Comparison of ENCODE assay signal across 8 mouse cellular contexts in genomic region chr2:4560516-4560915, GRCm38 (mm10).
A peak's percentile ranks its signal among the peaks of the same experiment; 100 is the strongest.
DNase-seq lines count a peak whose midpoint lies in the region; ATAC-seq and TF ChIP-seq lines count a peak whose summit lies in the region.
"Not testable (repeated sequence)": the region's sequence is repeated elsewhere in the genome, so short reads cannot be mapped to it uniquely, and the experiment has no call there.

No protein-coding gene starts in this region.

- peak overlapping the region; percentile 65 for H3K4me2 ChIP-seq in forebrain, embryonic 11.5 days (ENCODE audit: low read depth, low read length, severe bottlenecking)
- peak overlapping the region; percentile 71 for H3K4me2 ChIP-seq in heart, embryonic 15.5 days
- peak overlapping the region; percentile 72 for H3K4me2 ChIP-seq in intestine, embryonic 16.5 days (ENCODE audit: low read depth, low read length)
- peak overlapping the region; percentile 67 for H3K4me2 ChIP-seq in limb, embryonic 15.5 days
- H3K4me2 ChIP-seq in neural tube, embryonic 12.5 days (replicated peaks) = peak overlapping the region; percentile 66

- TF ChIP-seq POLR2A in bone marrow macrophage, adult 2 months (IDR thresholded peaks at IDR 0.05; ENCODE audit: borderline replicate concordance, low read depth, low read length) = not testable (repeated sequence)

- not testable (repeated sequence) for TF ChIP-seq CTCF in bone marrow macrophage, adult 2 months (IDR thresholded peaks at IDR 0.05; ENCODE audit: low read depth, low read length)

- peak overlapping the region; percentile 76 for H3K4me3 ChIP-seq in bone marrow macrophage, adult 2 months (ENCODE audit: insufficient read depth, low read length)
- H3K4me3 ChIP-seq in forebrain, embryonic 11.5 days (ENCODE audit: low read depth, low read length) = peak overlapping the region; percentile 45
- H3K4me3 ChIP-seq in heart, embryonic 15.5 days = peak overlapping the region; percentile 61
- peak overlapping the region; percentile 57 for H3K4me3 ChIP-seq in intestine, embryonic 16.5 days (ENCODE audit: low read length)
- peak overlapping the region; percentile 49 for H3K4me3 ChIP-seq in limb, embryonic 15.5 days
- peak overlapping the region; percentile 39 for H3K4me3 ChIP-seq in neural tube, embryonic 12.5 days

- H3K4me1 ChIP-seq in bone marrow macrophage, adult 2 months (ENCODE audit: control insufficient read depth, insufficient read depth, low read length) = peaks cover 43% of the 10 kb centered on the region
- H3K4me1 ChIP-seq in forebrain, embryonic 11.5 days (replicated peaks; ENCODE audit: control insufficient read depth, insufficient read depth, low read length) = peaks cover 29% of the 10 kb centered on the region
- peaks cover 77% of the 10 kb centered on the region for H3K4me1 ChIP-seq in heart, embryonic 15.5 days (replicated peaks)
- peaks cover 45% of the 10 kb centered on the region for H3K4me1 ChIP-seq in intestine, embryonic 16.5 days (ENCODE audit: control insufficient read depth, insufficient read depth, low read length)
- H3K4me1 ChIP-seq in limb, embryonic 15.5 days = peaks cover 70% of the 10 kb centered on the region
- H3K4me1 ChIP-seq in neural tube, embryonic 12.5 days = peaks cover 71% of the 10 kb centered on the region

- not testable (repeated sequence) for ATAC-seq in forebrain, embryonic 11.5 days (replicated peaks; ENCODE audit: low FRiP score); heart, embryonic 15.5 days (replicated peaks; ENCODE audit: insufficient number of reproducible peaks, insufficient read depth, low FRiP score, low read depth); intestine, embryonic 16.5 days; limb, embryonic 15.5 days (ENCODE audit: insufficient number of reproducible peaks, low FRiP score, low TSS enrichment, low read depth); neural tube, embryonic 12.5 days (ENCODE audit: low FRiP score, low read depth)

- not testable (repeated sequence) for H3K9me3 ChIP-seq in forebrain, embryonic 11.5 days (ENCODE audit: control insufficient read depth, low read length); heart, embryonic 15.5 days (replicated peaks); intestine, embryonic 16.5 days (ENCODE audit: control insufficient read depth, low read length); limb, embryonic 15.5 days; neural tube, embryonic 12.5 days

- H3K9ac ChIP-seq in forebrain, embryonic 11.5 days (ENCODE audit: low read length) = peak overlapping the region; percentile 77
- peak overlapping the region; percentile 64 for H3K9ac ChIP-seq in heart, embryonic 15.5 days
- H3K9ac ChIP-seq in intestine, embryonic 16.5 days (ENCODE audit: low read depth, low read length) = peak overlapping the region; percentile 64
- H3K9ac ChIP-seq in limb, embryonic 15.5 days = peak overlapping the region; percentile 23; the same call in 1 of the 2 replicates
- H3K9ac ChIP-seq in neural tube, embryonic 12.5 days = peak overlapping the region; percentile 56; the same call in 1 of the 2 replicates

- not testable (repeated sequence) for DNase-seq in forebrain, embryonic 11.5 days (ENCODE audit: low spot score)
- DNase-seq in lung, postnatal 36 days = peak; percentile 32
- peak; percentile 38 for DNase-seq in thymus, postnatal 0 days (ENCODE audit: low spot score)

- H3K27ac ChIP-seq in bone marrow macrophage, adult 2 months (ENCODE audit: insufficient read depth, low read depth, low read length) = peak overlapping the region; percentile 85
- H3K27ac ChIP-seq in forebrain, embryonic 11.5 days (ENCODE audit: low read depth, low read length) = peak overlapping the region; percentile 41; the same call in 1 of the 2 replicates
- peak overlapping the region; percentile 98 for H3K27ac ChIP-seq in heart, embryonic 15.5 days
- H3K27ac ChIP-seq in intestine, embryonic 16.5 days (ENCODE audit: low read length); neural tube, embryonic 12.5 days: not testable (repeated sequence)
- peak overlapping the region; percentile 96 for H3K27ac ChIP-seq in limb, embryonic 15.5 days

- not testable (repeated sequence) for H3K27me3 ChIP-seq in forebrain, embryonic 11.5 days (ENCODE audit: control insufficient read depth, insufficient read depth, low read length); heart, embryonic 15.5 days; intestine, embryonic 16.5 days (replicated peaks; ENCODE audit: control insufficient read depth, insufficient read depth, low read length); limb, embryonic 15.5 days; neural tube, embryonic 12.5 days (replicated peaks)

- H3K36me3 ChIP-seq in forebrain, embryonic 11.5 days (ENCODE audit: control insufficient read depth, insufficient read depth, low read length); heart, embryonic 15.5 days; intestine, embryonic 16.5 days (ENCODE audit: control insufficient read depth, insufficient read depth, low read length); limb, embryonic 15.5 days: not testable (repeated sequence)
- H3K36me3 ChIP-seq in neural tube, embryonic 12.5 days = peaks cover 13% of the 10 kb centered on the region; the same call in 1 of the 2 replicates

- 8% methylated on average over 2 of the region's 2 CpGs for WGBS in forebrain, embryonic 11.5 days
- 9% methylated on average over 2 of the region's 2 CpGs for WGBS in heart, embryonic 15.5 days
- 16% methylated on average over 2 of the region's 2 CpGs for WGBS in intestine, embryonic 16.5 days
- WGBS in limb, embryonic 15.5 days = 11% methylated on average over 2 of the region's 2 CpGs
- 26% methylated on average over 2 of the region's 2 CpGs for WGBS in neural tube, embryonic 12.5 days

Comparison
In these comparisons a context has a peak if more than half of its experiments do, and no peak if none do; other contexts are left out.
1. H3K9ac ChIP-seq: peak in every context shown above with its lines; median percentile 77 in forebrain, embryonic 11.5 days; 64 in heart, embryonic 15.5 days; 64 in intestine, embryonic 16.5 days; 56 in neural tube, embryonic 12.5 days; 23 in limb, embryonic 15.5 days.